Mouse (Mus musculus): ENCODE measurements around the gene Smg5. TPM values are rescaled to one million over a fixed set of nuclear protein-coding genes. Genes with fewer than 3 reads are reported as not detected.

Gene Smg5
- polyA plus RNA-seq, 1 experiment from 2014 or later, result 33.6 TPM

DNA sequence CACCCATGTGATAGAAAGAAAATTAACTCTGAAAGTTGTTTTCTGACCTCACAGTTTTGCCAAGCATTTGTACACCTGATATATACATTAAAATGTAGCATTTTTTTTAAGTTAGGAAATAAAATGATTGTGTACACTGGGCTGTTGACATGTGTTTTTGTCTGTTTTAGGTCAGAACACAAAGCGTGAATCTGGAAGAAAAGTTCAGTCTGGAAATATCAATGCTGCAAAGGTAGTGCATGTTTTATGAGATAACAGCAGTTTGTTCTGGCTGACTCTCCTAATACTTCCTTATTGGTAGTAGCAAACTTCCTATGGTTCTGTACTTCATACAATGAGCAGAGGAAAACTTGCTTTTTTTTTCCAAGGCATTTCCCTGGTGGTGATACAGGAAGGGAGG is 36.9 kb upstream of the Smg5 start:
- ATAC-seq (ENCODE audit: low read depth) (no peak), DNase-seq (ENCODE audit: low spot score) (no peak)
- Histone ChIP-seq H3K4me3 (ENCODE audit: low read depth, low read length) (no peak overlapping the region), H3K4me1 (ENCODE audit: control insufficient read depth, insufficient read depth, low read length) (peaks cover 8% of the 10 kb centered on the region), H3K36me3 (ENCODE audit: control insufficient read depth, insufficient read depth, low read length) (peaks cover 52% of the 10 kb centered on the region), H3K27ac (replicated peaks; ENCODE audit: low read depth, low read length) (no peak overlapping the region), H3K9me3 (ENCODE audit: control insufficient read depth, low read length) (no peaks in the 10 kb centered on the region), H3K9ac (ENCODE audit: low read depth, low read length) (0 out of 2 replicates have a peak overlapping the region, but pooled peaks have one; percentile 5), H3K4me2 (ENCODE audit: low read depth, low read length) (0 out of 2 replicates have a peak overlapping the region, but pooled peaks have one; percentile 74), H3K27me3 (replicated peaks; ENCODE audit: control insufficient read depth, insufficient read depth, low read length) (no peaks in the 10 kb centered on the region)
- 89% methylated on average over 1 of the region's 1 CpGs for WGBS

DNA sequence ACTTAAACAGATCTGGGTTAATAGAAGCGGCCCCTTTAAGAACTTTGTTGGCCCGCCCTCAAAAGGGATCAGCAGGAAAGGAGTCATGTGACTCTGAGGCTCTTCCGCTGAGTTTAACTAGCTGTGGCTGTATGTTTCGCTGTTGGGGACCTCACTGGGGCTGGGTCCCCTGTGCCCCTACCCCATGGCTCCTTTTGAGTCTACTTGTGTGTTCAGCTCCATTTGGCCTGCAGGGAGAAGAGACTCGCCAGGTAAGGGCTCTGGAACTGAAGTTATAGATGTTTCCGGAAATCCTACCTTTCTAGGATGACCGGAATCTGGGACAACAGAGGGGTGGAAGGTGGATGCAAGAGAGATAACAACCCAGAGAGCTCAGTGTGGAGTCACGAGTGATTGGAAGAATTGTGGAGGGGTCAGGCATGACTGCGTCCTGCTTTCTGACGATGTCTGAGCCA is 11.1 kb upstream of the Smg5 start, which contains the start of gene Glmp:
Glmp (plus strand) TSS at position 73 of the 455 bp plus-strand sequence.
- H3K4me3 ChIP-seq (ENCODE audit: low read depth, low read length), result peak within 1 kb of the TSS; percentile 86
- H3K27me3 ChIP-seq (replicated peaks; ENCODE audit: control insufficient read depth, insufficient read depth, low read length), result no peaks in the 10 kb centered on the region
- no peak within 1 kb of the TSS for H3K27ac ChIP-seq (replicated peaks; ENCODE audit: low read depth, low read length)
- no peaks in the 10 kb centered on the region for H3K9me3 ChIP-seq (ENCODE audit: control insufficient read depth, low read length)
- peaks cover 65% of the 10 kb centered on the region for H3K36me3 ChIP-seq (ENCODE audit: control insufficient read depth, insufficient read depth, low read length)
- H3K9ac ChIP-seq (ENCODE audit: low read depth, low read length), result peak within 1 kb of the TSS; percentile 81
- under 1% methylated on average over 10 of the region's 10 CpGs for WGBS
- ATAC-seq (ENCODE audit: low read depth), result peak; percentile 86
- peaks cover 7% of the 10 kb centered on the region; the same call in 1 of the 2 replicates for H3K4me1 ChIP-seq (ENCODE audit: control insufficient read depth, insufficient read depth, low read length)
- peak within 1 kb of the TSS; percentile 65 for H3K4me2 ChIP-seq (ENCODE audit: low read depth, low read length)
- peak; percentile 93 for DNase-seq (ENCODE audit: low spot score)

DNA sequence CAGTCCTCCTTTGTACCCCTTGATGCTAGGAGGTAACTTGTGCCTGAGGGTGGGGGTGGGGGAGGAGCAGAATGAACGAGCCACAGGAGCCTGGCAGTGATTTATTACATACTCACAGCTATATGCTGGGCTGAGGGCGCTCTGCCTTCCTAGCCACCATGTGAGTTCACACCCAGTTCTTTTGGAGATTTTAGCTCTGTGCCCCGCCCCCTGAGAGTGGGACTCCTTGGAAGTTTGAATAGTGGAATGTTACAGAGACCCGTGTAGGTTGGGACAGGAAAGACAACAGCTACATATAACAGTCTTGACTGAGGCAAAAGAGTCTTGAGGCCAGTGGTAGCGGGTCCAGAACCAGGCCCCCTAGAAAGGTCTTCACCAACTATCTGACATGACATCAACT is 7.1 kb upstream of the Smg5 start:
- Histone ChIP-seq H3K9me3 (ENCODE audit: control insufficient read depth, low read length) (no peaks in the 10 kb centered on the region), H3K27ac (replicated peaks; ENCODE audit: low read depth, low read length) (no peak overlapping the region), H3K27me3 (replicated peaks; ENCODE audit: control insufficient read depth, insufficient read depth, low read length) (no peaks in the 10 kb centered on the region), H3K4me3 (ENCODE audit: low read depth, low read length) (no peak overlapping the region), H3K9ac (ENCODE audit: low read depth, low read length) (no peak overlapping the region), H3K4me2 (ENCODE audit: low read depth, low read length) (no peak overlapping the region), H3K36me3 (ENCODE audit: control insufficient read depth, insufficient read depth, low read length) (peaks cover 34% of the 10 kb centered on the region), H3K4me1 (ENCODE audit: control insufficient read depth, insufficient read depth, low read length) (peaks cover 7% of the 10 kb centered on the region; the same call in 1 of the 2 replicates)
- WGBS, result 80% methylated on average over 5 of the region's 5 CpGs
- ATAC-seq (ENCODE audit: low read depth) (no peak), DNase-seq (ENCODE audit: low spot score) (no peak)

DNA sequence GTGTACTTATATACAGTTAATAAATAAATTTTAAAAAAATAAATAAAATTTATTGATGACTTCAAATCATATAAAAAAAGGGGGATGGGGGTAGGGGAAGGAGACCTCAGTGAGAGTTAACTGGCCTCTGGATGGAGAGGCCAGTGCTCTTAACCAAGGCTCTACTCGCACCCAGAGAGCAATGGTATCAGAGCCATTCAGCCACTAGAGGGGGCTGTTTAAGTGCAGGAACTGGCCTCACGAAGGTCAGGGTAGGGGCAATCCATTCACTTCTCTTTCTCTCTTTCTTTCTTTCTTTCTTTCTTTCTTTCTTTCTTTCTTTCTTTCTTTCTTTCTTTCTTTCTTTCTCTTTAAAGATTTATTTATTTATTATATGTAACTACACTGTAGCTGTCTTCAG is 4.8 kb upstream of the Smg5 start:
- no peak for DNase-seq (ENCODE audit: low spot score)
- Histone ChIP-seq H3K9ac (ENCODE audit: low read depth, low read length) (no peak overlapping the region), H3K4me1 (ENCODE audit: control insufficient read depth, insufficient read depth, low read length) (no peaks in the 10 kb centered on the region), H3K9me3 (ENCODE audit: control insufficient read depth, low read length) (no peaks in the 10 kb centered on the region), H3K27me3 (replicated peaks; ENCODE audit: control insufficient read depth, insufficient read depth, low read length) (no peaks in the 10 kb centered on the region), H3K27ac (replicated peaks; ENCODE audit: low read depth, low read length) (no peak overlapping the region), H3K4me2 (ENCODE audit: low read depth, low read length) (no peak overlapping the region), H3K36me3 (ENCODE audit: control insufficient read depth, insufficient read depth, low read length) (peaks cover 34% of the 10 kb centered on the region), H3K4me3 (ENCODE audit: low read depth, low read length) (no peak overlapping the region)
- ATAC-seq (ENCODE audit: low read depth), result no peak
- 31% methylated on average over 2 of the region's 2 CpGs for WGBS

DNA sequence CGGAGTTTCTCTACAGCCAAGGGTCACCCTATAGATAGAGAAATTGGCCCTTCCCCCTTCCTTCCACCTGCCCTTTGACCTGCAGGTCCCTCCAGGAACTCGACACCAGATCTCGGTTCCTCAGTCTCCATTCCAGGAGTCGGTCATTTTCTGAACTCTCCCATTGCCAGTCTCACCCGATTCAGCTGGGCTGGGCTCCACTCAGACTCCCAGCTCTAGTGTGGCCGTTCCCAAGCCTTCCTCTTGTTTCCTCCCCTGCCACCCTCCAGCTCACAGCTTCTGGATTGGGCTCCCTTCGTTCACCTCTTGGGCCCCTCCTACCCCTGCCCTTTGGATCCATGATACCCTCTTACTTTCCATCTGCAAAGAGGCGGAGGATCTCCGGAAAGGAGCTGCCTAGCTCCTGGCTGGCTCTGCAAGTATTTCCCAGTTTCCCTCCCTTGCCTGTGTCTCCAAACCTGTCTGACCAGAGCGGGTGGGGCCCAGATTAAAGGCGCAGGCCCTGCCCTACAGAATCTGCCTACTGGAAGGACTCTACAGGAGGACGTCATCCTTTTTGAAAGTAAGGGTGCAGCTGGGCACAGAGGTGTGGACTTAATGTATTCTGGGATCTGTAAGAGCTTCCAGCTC is 1.9 kb upstream of the Smg5 start:
- 40% methylated on average over 12 of the region's 12 CpGs for WGBS
- Histone ChIP-seq H3K36me3 (ENCODE audit: control insufficient read depth, insufficient read depth, low read length) (peaks cover 9% of the 10 kb centered on the region; the same call in 1 of the 2 replicates), H3K27ac (replicated peaks; ENCODE audit: low read depth, low read length) (0 out of 2 replicates have a peak overlapping the region, but pooled peaks have one; percentile 29), H3K4me3 (ENCODE audit: low read depth, low read length) (peak overlapping the region; percentile 22), H3K9ac (ENCODE audit: low read depth, low read length) (0 out of 2 replicates have a peak overlapping the region, but pooled peaks have one; percentile 39), H3K4me1 (ENCODE audit: control insufficient read depth, insufficient read depth, low read length) (peaks cover 5% of the 10 kb centered on the region; the same call in 1 of the 2 replicates), H3K27me3 (replicated peaks; ENCODE audit: control insufficient read depth, insufficient read depth, low read length) (no peaks in the 10 kb centered on the region), H3K4me2 (ENCODE audit: low read depth, low read length) (peak overlapping the region; percentile 31), H3K9me3 (ENCODE audit: control insufficient read depth, low read length) (no peaks in the 10 kb centered on the region)
- ATAC-seq (ENCODE audit: low read depth) (no peak; the same call in 1 of the 2 replicates), DNase-seq (ENCODE audit: low spot score) (peak; percentile 68)

DNA sequence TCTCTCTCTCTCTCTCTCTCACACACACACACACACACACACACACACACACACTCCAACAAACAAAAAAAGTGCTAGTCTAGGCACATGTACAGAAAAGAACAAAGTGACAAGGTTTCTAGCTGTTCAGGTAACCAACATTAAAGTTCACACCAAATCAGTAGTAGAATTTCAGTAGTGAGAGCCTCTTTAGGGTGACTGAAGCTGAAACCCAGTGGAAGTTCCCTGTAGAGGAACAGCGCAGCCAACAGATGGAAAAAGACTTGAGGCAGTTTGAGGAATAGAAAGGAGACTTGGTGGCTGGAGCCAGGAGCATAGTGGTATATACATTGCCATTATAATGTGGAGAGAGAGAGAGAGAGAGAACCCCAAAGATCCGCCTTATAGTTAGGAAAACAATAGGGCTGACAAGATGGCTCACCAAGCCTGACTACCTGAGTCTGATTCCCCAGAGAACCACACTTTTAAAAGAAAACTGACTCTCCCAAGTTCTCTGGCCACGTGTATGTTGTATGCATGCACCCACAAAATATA is 1.1 kb upstream of the Smg5 start:
- ATAC-seq (ENCODE audit: low read depth) (no peak), DNase-seq (ENCODE audit: low spot score) (no peak)
- peaks cover 5% of the 10 kb centered on the region; the same call in 1 of the 2 replicates for H3K4me1 ChIP-seq (ENCODE audit: control insufficient read depth, insufficient read depth, low read length)
- peak overlapping the region; percentile 80 for H3K4me2 ChIP-seq (ENCODE audit: low read depth, low read length)
- H3K4me3 ChIP-seq (ENCODE audit: low read depth, low read length), result peak overlapping the region; percentile 68
- no peaks in the 10 kb centered on the region for H3K27me3 ChIP-seq (replicated peaks; ENCODE audit: control insufficient read depth, insufficient read depth, low read length)
- H3K9me3 ChIP-seq (ENCODE audit: control insufficient read depth, low read length), result no peaks in the 10 kb centered on the region
- H3K27ac ChIP-seq (replicated peaks; ENCODE audit: low read depth, low read length), result peak overlapping the region; percentile 40; the same call in 1 of the 2 replicates
- H3K36me3 ChIP-seq (ENCODE audit: control insufficient read depth, insufficient read depth, low read length), result 0 out of 2 replicates have a peak, but pooled peaks cover under 1% of the 10 kb centered on the region
- 29% methylated on average over 3 of the region's 3 CpGs for WGBS
- peak overlapping the region; percentile 76 for H3K9ac ChIP-seq (ENCODE audit: low read depth, low read length)

DNA sequence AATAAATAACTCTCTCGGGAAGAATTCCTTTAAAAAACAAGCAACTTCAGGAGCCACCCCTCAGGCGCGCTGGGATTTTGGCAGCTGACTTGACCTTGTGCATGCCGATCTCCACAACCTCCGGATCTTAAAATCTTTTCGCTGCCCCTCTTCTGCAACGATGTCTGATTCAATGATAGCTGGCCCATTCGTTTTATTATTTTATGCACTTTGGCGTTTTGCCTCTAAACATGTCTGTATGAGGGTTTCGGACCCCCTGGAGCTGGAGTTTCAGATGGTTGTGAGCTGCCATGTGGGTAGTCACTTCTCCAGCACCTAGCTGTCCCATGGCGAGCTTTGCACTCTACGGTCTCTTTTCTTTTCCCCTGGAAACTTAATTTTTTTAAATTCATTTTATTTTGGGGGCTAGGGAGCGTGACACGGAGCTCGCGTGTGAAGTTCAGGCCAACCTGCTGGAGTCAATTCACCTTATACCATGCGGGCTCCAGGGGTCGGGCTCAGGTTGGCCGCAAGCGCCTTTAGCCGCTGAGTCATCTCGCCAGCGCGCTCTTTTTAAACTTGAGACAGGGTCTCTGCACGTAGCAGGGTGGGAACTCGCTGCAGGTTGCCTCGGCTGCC is 515 bp upstream of the Smg5 start:
- peak overlapping the region; percentile 80 for H3K4me2 ChIP-seq (ENCODE audit: low read depth, low read length)
- peak overlapping the region; percentile 68 for H3K4me3 ChIP-seq (ENCODE audit: low read depth, low read length)
- WGBS, result under 1% methylated on average over 27 of the region's 27 CpGs
- no peaks in the 10 kb centered on the region for H3K36me3 ChIP-seq (ENCODE audit: control insufficient read depth, insufficient read depth, low read length)
- H3K9ac ChIP-seq (ENCODE audit: low read depth, low read length), result peak overlapping the region; percentile 76
- H3K27me3 ChIP-seq (replicated peaks; ENCODE audit: control insufficient read depth, insufficient read depth, low read length), result no peaks in the 10 kb centered on the region
- peak; percentile 42; the same call in 1 of the 2 replicates for ATAC-seq (ENCODE audit: low read depth)
- no peaks in the 10 kb centered on the region for H3K9me3 ChIP-seq (ENCODE audit: control insufficient read depth, low read length)
- H3K27ac ChIP-seq (replicated peaks; ENCODE audit: low read depth, low read length), result peak overlapping the region; percentile 87
- DNase-seq (ENCODE audit: low spot score), result peak; percentile 25
- peaks cover 5% of the 10 kb centered on the region; the same call in 1 of the 2 replicates for H3K4me1 ChIP-seq (ENCODE audit: control insufficient read depth, insufficient read depth, low read length)

DNA sequence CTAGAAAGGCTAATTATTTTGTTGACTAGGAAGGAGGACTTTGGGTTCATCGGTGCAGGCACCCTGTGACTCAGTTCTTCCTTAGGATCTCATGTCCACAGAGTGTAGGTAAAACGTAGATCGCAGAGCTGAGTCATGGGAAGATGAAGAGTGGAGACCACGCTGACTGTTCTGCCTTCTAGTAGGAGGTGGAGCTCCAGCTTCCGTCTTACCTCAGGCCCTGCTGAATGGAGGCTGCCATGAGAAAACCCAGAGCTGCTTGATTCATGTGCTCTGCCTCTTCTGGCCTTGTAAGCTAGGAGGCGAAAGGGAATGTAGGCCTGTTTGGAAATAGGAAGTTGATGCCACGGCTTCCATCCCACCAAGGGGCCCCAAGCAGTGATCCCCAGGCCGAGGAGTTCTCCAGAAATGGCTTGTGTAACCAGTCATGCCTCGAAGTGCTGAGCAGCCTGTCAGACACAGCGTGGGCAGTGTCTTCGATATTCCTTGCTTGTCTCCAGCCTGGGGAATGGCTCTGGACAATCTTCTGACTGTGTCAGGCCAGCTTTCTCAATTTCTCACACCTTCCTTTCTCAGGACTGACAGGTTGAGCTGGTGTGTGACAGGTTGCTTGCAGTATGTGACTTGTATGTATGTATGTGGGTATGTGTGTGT is 1.4 kb downstream of the Smg5 start:
- H3K27me3 ChIP-seq (replicated peaks; ENCODE audit: control insufficient read depth, insufficient read depth, low read length), result no peaks in the 10 kb centered on the region
- peak overlapping the region; percentile 63 for H3K4me2 ChIP-seq (ENCODE audit: low read depth, low read length)
- ATAC-seq (ENCODE audit: low read depth), result no peak
- H3K4me3 ChIP-seq (ENCODE audit: low read depth, low read length), result peak overlapping the region; percentile 68
- H3K9ac ChIP-seq (ENCODE audit: low read depth, low read length), result peak overlapping the region; percentile 28; the same call in 1 of the 2 replicates
- no peak for DNase-seq (ENCODE audit: low spot score)
- no peaks in the 10 kb centered on the region for H3K9me3 ChIP-seq (ENCODE audit: control insufficient read depth, low read length)
- peaks cover 5% of the 10 kb centered on the region; the same call in 1 of the 2 replicates for H3K4me1 ChIP-seq (ENCODE audit: control insufficient read depth, insufficient read depth, low read length)
- H3K36me3 ChIP-seq (ENCODE audit: control insufficient read depth, insufficient read depth, low read length), result peaks cover 11% of the 10 kb centered on the region
- no peak overlapping the region for H3K27ac ChIP-seq (replicated peaks; ENCODE audit: low read depth, low read length)
- WGBS, result 87% methylated on average over 11 of the region's 11 CpGs
